Mouse (Mus musculus) cerebellum, postnatal 14 days (tissue): Measurements from ENCODE around the gene Adam25.
"Not testable (repeated sequence)": the region's sequence is repeated elsewhere in the genome, so short reads cannot be mapped to it uniquely, and the experiment has no call there.

Experiments used
- DNase-seq, 2 experiments: peaks; one replicate each; pipeline ENCODE4 v3.0.0; 2021; ENCODE audit warnings: mixed read lengths in 2 of 2

The Adam25 gene

GRCm38 (mm10) chr8:40751908-40752307 lies at the start of gene Adam25:
Gene Adam25 (plus strand): TSS chr8:40752208.
- DNase-seq: not testable (repeated sequence)

GRCm38 (mm10) chr8:40715406-40715805 lies 36.6 kb upstream of the Adam25 start:
- DNase-seq: not testable (repeated sequence)

DNA sequence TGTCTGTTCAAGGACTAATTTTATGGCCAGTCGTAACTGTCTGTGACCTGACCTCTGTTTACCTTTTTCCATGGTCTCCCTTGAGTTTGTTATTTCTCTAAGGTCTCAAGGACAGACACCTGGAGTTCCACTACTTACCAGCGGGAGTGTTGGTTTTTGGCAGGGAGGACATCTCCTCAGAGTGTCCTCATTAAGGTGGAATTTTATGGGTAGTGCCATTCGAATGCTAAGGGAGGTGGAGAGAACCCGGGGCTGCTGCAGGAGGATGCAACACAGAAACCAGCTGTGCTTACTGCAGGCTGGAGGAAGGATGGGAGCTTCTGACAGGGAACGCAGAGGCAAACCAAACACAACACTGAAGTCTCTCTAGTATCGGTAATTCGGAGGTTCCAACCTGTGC lies 36.0 kb upstream of the Adam25 start:
- no peak for DNase-seq

GRCm38 (mm10) chr8:40783320-40783719 lies 31.3 kb downstream of the Adam25 start:
- no peak for DNase-seq

- not testable (repeated sequence) for DNase-seq
These were observed 41.0 kb downstream of the Adam25 start, which contains the start of gene Adam20 for GRCm38 (mm10) chr8:40792973-40793372. Gene Adam20 (plus strand): TSS chr8:40793273.

DNA sequence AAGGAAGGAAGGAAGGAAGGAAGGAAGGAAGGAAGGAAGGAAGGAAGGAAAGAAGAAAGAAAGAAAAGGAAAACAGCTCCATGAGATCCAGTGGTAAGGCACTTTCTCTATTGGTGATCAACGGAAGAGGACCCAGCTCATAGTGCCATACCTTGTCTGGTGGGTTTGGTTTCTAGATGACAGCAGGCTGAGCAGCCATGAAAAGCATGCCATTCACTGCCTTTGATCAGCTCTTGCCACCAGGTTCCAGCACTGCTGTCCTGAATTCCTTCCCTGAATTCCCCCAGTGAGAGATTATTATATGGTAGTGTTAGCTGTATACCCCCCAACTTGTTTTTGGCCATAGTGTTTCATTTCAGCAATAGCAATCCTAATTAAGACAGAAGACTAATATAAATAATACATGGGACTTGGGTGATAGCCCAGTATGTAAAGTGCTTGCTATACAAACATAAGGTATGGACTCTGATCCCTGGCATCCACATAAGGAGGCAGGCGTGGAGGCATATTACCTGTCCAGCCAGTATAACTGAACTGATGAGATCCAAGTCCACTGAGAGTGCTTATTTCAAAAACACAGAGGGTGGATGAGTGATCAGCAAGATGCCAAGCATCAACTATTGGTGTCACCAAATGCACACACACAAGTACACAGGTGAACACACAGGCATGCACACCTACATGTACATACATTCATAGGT lies 51.5 kb downstream of the Adam25 start:
- no peak for DNase-seq
